Mouse (Mus musculus) thymus, postnatal 0 days (tissue): Measurements from ENCODE around the gene Slc38a2. TPM values are rescaled to one million over a fixed set of nuclear protein-coding genes. Genes with fewer than 3 reads are reported as not detected.
A peak's percentile ranks its signal among the peaks of the same experiment; 100 is the strongest.

ENCODE experiments used
- DNase-seq: peaks from one replicate; pipeline ENCODE4 v3.0.0-alpha.2; 2015; ENCODE audit warnings: low spot score
- polyA plus RNA-seq: library from polyadenylated mRNA; unstranded; fragments of >200 nt; fragmentation: Nextera tagmentation; extraction: Ambion mirVana; gene quantifications from 2 replicates; pipeline ENCODE4 v1.2.1, GENCODE M21; 2015

Slc38a2 gene
- polyA plus RNA-seq, 1 experiment from 2014 or later = 95.8 TPM

DNA sequence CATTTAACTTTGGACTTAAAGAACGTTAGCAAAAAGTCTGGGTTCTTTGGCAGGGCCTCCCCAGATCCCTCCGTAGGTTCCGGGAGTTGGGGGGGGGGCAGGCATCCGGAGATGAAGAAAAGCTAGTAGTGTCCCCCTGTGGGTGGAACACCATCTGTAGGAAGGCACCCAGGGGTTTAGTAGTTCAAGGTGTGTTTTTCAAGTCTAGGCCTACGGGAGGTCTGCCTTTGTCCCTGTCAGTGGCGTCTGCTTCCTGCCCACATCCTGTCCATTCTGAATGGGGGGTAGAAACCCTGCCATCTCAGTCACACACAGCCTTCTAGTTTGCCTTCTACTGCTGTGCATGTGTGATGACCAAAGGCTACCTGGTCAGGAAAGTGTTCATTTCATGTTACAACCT lies 20.6 kb upstream of the Slc38a2 start:
- peak; percentile 64 for DNase-seq

DNA sequence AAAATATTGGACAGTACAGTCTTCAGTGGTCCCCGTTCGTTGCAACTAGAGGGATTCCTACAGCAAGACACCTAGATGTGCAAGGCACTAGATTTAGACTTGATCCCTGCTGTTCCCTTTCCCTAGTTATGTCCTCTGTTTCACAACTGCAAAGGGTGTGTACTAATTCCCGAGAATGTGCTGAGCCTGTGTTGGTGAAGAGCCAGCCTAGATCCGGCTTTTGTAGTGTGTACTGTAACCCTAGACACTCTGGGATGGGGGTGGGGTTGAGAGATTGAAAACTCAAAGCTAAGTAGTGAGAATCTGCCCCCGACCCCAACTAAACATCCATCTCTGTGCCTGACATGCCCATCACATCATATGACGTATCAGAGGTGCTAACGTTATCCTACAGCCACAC lies 18.9 kb upstream of the Slc38a2 start:
- no peak for DNase-seq

DNA sequence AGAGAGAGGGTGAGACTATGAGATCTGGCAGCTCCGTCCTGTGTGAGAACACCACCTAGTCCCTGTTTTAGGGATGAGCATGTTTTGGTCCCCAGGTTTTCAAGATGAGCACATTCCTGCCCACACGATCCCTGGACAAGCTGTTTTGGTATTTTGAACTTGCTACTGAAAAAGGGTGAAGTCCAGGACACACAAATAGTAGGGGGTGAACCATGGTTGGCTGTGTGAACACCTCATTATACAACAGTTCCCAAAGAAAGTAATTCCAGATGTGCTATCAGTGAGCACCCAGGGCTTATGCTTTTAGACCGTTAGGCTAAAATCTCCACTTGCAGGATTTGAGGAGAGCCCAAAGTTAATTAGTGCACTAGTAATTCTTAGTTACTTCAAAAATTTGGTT lies 17.7 kb upstream of the Slc38a2 start:
- DNase-seq = no peak

DNA sequence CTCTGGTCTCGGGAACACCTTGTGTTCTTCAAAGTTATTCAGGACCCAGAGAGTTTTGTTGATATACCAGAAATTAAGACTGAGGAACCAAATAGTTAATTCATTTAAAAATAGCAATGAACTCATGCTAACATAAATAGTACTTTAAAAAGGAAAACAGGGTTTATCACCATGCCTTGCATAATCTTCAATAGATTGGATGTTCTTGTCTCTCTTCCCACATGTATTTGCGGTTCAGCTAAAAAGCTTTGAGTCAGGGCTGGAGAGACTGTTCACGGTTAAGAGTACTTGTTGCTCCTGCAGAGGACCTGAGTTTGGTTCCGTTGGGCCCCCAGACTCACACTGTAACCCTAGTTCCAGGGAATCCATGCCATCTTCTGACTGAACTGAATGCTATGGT lies 16.8 kb upstream of the Slc38a2 start:
- no peak for DNase-seq

DNA sequence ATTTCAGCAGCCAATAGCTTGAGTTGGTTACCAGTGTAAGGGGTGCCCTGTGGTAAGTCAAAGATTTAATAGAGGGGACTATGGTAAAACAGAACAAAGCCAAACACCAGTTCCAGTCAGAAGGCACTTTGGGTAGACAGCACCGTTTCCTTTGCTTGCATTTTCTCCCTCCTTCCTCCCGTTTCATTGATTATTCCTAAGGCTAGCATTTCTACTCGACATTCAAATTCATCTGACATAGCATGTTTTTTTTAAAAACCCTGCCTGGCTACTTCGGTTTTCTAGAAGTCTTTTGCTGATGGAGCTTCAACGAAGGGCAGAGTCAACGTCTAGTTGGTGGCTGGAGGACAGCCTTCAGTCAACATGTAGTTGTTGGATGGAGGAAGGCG lies 16.2 kb upstream of the Slc38a2 start:
- DNase-seq = no peak

DNA sequence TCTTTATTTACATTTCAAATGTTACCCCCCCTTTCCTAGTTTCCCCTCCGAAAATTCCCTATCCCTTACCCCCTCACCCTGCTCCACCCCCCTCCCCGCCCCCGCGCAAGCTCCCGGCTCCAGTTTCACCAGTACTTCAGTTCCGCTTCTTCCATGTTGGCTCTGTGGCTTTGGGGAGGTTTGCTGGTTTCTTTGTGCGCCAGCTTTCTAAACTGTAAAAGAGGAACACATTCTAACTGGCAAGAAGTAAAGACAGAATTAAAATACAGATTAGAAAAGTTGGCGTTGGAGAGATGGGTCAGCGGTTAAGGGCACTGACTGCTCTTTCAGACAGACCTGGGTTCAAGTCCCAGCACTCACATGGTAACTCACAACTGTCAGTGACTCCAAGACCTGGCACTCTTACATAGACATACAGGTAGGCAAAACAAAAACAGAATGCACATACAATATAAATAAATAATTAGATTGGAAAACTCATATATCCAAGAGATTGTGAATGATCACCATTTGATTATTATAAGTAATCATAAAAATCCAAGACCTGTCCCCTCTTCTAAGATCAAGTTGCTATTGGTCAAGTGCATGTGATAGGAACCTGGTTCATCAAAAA lies 15.7 kb upstream of the Slc38a2 start:
- peak; percentile 22 for DNase-seq

DNA sequence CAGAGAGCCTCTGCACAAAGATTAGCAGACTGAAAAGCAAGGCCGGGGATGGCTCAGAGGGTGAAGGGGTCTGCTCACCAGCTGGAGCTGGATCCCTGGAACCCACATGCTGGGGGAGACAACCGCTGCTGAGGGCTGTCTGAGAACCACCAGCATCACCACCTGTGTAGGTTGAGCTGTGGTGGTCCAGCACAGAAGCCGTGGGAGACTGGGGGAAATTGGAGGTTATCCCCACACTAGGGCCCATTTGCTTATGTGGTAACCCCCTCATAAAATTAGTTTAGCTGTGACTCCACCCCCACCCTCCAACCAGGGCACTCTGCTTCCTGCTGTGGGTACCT lies 15.1 kb upstream of the Slc38a2 start:
- peak; percentile 51 for DNase-seq

DNA sequence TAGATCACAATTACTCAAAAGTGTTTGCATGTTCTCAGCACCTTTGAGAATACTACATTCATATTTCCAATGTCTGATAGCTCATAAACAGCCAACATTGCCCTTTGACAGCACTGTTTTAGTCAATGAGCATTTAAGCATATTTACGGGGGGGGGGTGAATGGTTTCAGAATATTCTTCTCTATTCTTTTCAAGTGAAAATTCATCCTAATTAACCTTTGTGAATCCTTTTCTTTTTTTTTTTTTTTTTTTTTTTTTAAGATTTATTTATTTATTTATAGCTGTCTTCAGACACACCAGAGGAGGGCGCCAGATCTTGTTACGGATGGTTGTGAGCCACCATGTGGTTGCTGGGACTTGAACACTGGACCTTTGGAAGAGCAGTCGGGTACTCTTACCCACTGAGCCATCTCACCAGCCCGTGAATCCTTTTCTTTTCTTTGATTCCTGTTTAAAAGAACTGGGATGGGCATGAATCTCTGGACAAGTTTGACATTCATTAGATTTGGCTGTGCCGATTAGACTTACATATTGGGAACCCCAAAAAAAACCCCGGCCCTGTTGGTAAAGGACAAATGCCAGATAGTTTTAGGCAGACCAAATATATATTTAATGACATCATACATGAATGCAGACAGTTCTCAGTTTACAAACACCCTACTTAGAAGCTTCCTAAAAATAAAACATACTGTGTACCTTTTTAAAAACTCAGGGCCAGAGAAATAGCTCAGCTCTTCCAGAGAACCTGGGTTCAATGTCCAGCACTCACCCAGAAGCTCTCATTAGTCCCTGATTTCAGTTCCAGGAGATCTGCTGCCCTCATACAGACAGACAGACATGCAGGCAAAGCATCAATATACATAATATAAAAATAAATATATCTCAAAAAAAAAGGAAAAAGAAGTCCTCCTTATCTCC lies 14.5 kb upstream of the Slc38a2 start:
- no peak for DNase-seq

DNA sequence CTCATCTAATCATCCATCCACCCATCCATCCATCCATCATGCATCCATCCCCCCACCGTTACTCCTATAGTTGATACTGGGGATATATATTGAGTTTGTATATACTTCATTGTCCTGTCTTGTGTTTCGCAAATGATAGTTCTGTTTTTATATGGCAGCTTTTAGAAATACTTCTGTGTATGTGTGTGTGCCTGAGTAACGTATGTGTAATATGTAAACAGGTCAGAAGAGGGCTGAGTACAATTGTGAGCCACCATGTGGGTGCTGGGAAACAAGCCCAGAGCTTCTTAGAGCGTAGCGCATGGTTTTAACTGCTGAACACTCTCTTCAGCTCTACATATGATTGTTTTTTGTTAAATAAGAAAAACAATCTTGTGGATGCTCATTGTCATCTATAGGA lies 12.8 kb upstream of the Slc38a2 start:
- no peak for DNase-seq

DNA sequence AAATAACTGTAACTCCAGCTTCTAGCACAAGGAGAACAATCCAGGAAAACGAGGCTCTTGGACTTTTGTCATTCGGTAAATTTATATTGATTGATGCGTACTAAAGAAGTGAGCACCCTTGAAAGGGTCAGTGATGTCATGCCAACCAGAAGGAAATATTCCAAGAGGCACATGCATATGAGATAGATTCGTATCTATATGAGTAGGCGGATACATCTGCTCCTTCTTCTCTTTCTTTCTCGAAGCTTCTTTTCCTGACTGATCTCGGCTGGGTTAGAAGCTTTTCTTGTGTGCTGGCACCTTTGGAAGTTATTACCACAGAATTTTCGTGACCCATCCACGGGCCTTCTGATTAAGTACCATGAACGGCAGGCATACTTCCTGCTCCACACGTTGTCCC lies 12.1 kb upstream of the Slc38a2 start:
- no peak for DNase-seq

DNA sequence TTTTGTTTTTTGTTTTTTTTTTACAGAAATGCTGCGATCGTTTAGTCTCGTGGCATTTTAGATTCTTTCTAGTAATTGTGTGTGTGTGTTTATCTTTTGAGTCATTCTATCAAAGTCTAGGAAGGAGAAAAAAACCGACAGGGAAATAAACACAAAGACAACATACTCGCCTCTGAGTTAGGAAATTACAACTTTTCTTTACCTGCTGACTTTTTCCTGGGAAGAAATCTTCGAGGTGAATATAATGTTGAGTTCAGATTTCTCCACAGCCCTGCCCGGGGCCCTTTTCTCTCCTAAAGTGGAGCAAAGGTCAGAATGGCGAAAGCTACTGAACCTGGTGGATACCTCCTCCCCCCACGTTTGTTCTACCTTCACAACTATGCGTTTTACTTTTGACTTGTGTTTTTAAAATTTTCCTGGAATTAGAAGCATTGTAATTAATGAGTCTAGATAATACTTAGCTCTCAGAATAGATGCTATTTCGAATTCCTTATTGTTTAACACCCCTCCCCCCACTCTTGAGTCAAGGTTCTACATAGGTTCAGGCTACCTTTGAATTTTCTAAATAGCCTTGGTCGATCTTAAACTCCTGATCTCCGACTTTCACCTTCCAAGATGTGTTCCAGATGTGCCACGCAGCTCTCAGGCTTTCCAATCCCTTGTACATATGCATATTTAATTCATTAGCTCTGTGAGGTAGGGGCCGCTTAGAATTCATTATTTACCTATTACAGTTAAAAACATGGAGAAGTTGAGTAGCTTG lies 11.0 kb upstream of the Slc38a2 start:
- no peak for DNase-seq

DNA sequence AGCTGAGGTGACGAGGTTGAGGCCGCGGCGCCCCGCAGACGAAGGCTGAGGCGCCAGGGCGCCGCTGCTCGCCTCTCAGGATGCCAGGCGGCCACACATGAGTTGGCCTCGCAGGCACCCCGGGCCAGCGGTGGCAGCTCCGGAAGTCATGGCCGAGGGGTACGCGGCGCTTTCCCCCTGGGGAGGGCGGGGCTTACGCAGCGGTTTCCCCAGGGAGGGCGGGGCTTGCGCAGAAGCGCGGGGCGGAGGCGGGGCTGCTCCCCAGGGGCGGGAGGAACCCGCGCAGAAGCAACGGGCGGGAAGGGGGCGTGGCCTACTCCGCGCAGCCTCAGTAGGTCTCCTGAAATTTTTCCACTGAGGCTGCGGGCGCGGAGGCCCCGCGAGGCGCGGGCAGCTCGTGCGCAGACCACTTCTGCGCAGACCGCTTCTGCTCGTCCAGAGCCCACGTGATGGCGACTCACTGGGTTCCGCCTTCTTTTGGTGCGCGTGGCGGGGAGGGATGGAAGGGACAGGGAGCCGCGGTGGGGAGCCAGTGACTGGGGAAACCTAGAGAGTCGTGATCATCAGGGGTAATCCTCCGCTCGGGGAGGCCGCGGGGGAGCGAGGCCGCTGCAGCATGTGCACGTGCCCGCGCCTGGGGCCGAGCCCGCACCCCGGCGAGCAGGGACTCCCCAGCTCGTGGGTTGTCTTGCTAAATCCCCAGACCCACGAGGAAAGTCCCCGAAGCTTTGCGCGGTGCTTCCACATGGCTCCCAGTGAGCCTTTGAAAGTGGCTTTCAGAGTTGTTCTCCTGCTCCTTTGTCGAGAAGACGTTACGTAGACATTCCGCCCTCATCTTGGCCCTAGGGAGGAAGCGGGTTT lies 10.2 kb upstream of the Slc38a2 start:
- peak; percentile 99 for DNase-seq

DNA sequence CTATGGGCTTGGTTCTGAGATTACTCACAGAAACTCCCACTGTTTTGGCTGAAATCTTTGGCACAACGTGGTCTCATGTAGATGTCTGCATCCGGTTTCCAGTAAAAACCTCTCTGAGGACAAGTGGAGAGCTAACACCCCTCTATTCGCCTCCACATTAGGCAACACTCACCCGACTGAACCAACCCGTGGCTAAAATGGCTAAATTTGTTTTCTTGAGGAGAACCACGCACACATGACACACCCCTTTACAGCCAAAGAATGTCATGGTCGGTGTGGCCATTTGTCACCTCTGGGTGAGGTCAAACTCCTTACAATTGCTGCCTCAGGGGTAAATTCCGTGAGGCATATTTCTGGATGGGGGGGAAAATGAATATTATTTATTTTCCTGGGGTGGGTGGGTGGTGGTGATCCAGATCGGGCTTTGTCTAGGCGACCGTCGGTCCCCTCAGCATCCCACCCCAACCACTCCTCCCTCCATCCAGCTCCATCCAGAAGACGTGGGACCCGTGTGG lies 9.5 kb upstream of the Slc38a2 start:
- DNase-seq = no peak

DNA sequence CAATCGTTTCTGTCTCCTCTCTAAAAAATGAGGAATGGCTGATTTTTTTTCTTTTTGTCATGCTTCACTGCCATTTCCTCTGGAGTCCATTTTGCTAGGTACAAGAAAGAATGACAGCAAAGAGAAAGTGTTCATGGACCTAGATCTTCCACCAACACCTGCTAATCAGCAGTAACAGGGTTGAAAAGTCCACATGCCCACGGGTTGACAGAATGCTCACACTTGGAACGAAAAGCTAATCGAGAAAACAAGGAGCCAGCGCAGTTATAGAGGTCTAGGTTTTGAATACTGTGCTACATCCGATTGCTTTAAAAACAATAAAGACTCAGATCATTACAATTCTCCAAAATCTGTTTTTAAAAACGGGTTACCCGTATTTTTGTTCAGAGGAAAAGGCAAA lies 8.9 kb upstream of the Slc38a2 start:
- DNase-seq = no peak

DNA sequence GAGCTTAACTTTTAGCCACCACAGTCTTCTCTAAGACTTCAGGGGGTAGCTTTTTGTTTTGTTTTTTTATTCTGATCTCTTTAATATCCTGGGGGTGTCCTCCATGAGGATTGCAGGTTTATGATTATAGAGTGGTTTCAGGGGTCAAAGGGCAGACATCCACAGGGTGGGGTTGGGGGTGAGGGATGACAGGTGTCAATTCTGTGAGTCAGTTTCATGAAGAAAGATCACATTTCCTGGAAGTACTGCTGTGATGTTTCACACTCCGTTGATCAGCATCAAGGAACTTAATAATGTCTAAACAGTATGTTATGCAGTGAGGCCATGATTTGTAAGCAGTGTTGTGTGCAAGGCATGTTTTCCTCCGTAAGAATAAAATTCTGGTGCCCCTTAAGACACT lies 8.4 kb upstream of the Slc38a2 start:
- no peak for DNase-seq

DNA sequence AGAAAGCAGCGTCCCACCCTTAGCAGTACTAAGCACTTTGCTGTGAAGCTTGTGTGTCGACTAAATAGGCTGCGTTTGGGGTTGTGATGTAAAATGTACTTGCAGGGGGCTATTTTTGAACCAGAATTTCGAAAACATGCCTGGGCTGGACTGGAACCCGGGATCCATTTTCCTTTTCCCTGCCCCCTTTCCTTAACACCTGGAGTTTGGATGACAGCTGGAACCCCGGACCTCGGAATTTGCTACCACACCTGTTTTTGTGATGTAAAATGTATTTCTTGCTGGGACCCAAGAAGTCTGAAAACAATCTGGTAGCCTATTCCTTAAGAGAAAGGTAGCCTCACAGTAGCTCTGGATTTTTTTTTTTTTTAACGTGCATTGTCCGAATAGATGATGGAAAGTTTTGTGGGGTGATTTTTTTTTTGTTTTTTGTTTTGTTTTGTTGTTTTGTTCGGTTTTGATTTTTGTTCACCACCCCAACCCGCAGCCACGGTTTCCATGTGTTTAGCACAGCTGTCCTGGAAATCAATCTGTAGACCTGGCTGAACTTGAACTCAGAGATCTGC lies 3.0 kb upstream of the Slc38a2 start:
- no peak for DNase-seq

DNA sequence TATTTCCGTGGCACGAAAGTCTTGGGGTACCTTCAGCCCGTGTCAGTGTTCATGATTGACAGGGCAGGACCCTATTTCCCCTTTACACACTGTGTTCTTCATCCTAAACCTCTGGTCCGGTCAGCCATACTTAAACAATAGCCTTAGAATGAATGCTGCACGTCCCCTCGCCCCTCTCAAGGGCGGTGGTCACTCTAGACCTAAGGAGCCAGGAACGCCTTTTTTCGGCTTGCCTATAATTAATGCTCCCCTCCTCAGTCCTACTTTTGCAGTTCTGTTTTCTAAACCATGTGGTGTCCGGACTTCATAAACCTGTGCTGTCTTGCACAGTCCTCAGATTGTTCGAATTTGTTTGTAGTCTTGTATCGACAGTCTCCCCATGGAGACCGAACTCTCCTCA lies 1.2 kb upstream of the Slc38a2 start:
- no peak for DNase-seq

DNA sequence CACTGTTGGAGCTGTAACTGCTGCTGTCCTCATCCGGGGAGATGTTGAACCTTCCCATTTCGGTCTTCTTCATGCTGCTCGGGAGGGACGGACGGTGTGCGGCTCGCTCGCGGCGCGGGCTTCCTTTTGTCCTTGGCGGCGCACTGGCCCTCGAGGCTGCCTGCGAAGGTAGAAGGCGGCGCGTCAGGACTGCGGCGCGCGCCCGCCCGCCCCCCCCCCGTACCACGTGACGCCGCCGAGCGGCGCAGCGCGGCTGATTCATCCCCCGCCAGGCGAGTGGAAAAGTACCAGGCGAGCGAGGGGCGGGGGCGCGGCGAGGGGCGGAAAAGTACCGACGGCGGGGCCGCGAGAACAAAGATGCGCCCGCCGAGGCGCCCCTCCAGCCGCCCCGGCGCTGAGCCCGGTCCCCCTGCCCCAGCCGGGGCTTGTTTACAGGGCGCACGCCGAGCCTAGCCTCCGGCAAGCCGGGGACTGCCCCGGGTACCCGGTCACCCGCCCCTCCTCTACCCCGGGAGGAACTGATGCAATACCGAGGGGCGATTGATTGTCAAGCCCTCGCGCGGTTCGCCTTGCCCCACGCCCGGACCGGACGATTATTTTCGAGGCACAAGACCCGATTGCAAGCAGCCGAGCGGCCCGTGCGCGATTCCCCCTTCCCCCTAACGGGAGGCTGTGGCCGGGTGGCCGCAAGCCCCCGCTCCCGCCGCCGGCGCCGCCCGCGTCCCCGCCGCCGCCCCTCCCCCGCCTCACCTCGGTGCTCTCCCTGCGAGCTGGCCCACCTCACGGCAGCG lies 677 bp downstream of the Slc38a2 start:
- peak; percentile 92 for DNase-seq

DNA sequence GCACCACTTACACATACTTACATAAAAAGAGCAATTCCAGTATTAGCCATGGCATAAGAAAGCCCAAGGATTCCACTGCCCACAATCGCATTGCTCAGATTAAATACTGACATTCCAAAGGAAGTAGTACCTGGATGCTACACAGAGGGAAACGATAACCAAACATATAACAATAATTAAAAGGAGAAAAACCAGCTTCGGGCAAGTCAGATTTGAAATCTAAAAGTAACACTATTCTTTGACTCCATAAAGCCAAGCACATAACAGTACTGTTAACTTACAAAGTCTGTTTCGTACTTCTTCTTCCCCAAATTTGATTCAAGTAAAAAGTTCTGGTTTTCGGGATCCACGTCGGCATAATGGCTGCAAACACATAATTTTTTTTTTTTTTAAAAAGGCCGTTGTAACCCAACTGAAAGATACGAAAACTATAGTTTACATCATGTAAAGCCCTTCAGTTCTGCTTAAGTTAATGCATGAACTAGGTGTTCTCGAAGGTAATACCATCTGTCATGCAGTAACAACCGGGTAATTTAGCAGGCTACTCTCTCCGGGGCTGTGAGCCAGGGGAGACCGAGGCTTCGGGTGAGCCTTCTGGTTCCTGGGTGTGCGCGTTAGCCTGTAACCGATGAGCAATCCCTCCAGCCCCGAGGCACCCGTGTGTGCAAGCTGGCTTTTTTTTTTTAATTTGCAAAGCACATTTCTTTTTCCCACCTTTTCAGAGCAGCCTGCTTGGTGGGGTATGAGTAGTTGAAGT lies 1.5 kb downstream of the Slc38a2 start:
- DNase-seq = no peak
